Mouse (Mus musculus) kidney, postnatal 14 days (tissue): ENCODE measurements around the gene Gm572.
A peak's percentile ranks its signal among the peaks of the same experiment; 100 is the strongest.

Source experiments
- DNase-seq: peaks from one replicate; pipeline ENCODE4 v3.0.0; 2022; ENCODE audit warnings: mixed read lengths

The Gm572 gene

GRCm38 (mm10) chr4:148667006-148667755 lies 24.1 kb downstream of the Gm572 start:
- no peak for DNase-seq

GRCm38 (mm10) chr4:148671230-148671947 lies 28.3 kb downstream of the Gm572 start:
- no peak for DNase-seq

- peak; percentile 25 for DNase-seq
These were observed 31.9 kb downstream of the Gm572 start for GRCm38 (mm10) chr4:148675043-148675442.

- DNase-seq = peak; percentile 75
These were observed 33.3 kb downstream of the Gm572 start for GRCm38 (mm10) chr4:148676188-148676960.

GRCm38 (mm10) chr4:148676961-148677637 lies 34.0 kb downstream of the Gm572 start:
- peak; percentile 62 for DNase-seq

GRCm38 (mm10) chr4:148678105-148678504 lies 35.0 kb downstream of the Gm572 start:
- DNase-seq = peak; percentile 14

- DNase-seq = no peak
These were observed 37.5 kb downstream of the Gm572 start for GRCm38 (mm10) chr4:148680505-148681067.

- DNase-seq = peak; percentile 61
These were observed 38.3 kb downstream of the Gm572 start for GRCm38 (mm10) chr4:148681429-148681828.

GRCm38 (mm10) chr4:148682961-148683360 lies 39.8 kb downstream of the Gm572 start:
- no peak for DNase-seq

- DNase-seq = no peak
These were observed 40.4 kb downstream of the Gm572 start for GRCm38 (mm10) chr4:148683539-148683938.

GRCm38 (mm10) chr4:148686491-148686941 lies 43.4 kb downstream of the Gm572 start:
- DNase-seq = no peak

GRCm38 (mm10) chr4:148688091-148688490 lies 45.0 kb downstream of the Gm572 start:
- DNase-seq = no peak

- no peak for DNase-seq
These were observed 48.1 kb downstream of the Gm572 start for GRCm38 (mm10) chr4:148691185-148691584.

- DNase-seq = no peak
These were observed 50.4 kb downstream of the Gm572 start for GRCm38 (mm10) chr4:148693417-148693959.

- peak; percentile 59 for DNase-seq
These were observed 61.6 kb downstream of the Gm572 start for GRCm38 (mm10) chr4:148704756-148705155.

- no peak for DNase-seq
These were observed 65.7 kb downstream of the Gm572 start for GRCm38 (mm10) chr4:148708836-148709235.

- DNase-seq = no peak
These were observed 67.3 kb downstream of the Gm572 start for GRCm38 (mm10) chr4:148710446-148710845.

- no peak for DNase-seq
These were observed 68.2 kb downstream of the Gm572 start for GRCm38 (mm10) chr4:148711323-148711722.

- no peak for DNase-seq
These were observed 69.5 kb downstream of the Gm572 start for GRCm38 (mm10) chr4:148712632-148713031.

GRCm38 (mm10) chr4:148714064-148714463 lies 70.9 kb downstream of the Gm572 start:
- DNase-seq = no peak

GRCm38 (mm10) chr4:148714739-148715138 lies 71.6 kb downstream of the Gm572 start:
- no peak for DNase-seq

- peak; percentile 27 for DNase-seq
These were observed 72.3 kb downstream of the Gm572 start for GRCm38 (mm10) chr4:148715396-148715795.
